Mouse (Mus musculus) thymus, postnatal 10 days (tissue): ENCODE results near the gene Ppp1r12a.
A peak's percentile ranks its signal among the peaks of the same experiment; 100 is the strongest.

Experiments
- DNase-seq, 2 experiments: peaks; one replicate each; pipeline ENCODE4 v3.0.0; 2021; ENCODE audit warnings: low spot score in 2 of 2

Gene Ppp1r12a

GRCm38 (mm10) chr10:108162297-108163020, 466 bp downstream of the Ppp1r12a start:
- DNase-seq, result peak; percentile 44 to 52

- DNase-seq, result no peak
Observed at GRCm38 (mm10) chr10:108163021-108163410, 1.0 kb downstream of the Ppp1r12a start.

DNA sequence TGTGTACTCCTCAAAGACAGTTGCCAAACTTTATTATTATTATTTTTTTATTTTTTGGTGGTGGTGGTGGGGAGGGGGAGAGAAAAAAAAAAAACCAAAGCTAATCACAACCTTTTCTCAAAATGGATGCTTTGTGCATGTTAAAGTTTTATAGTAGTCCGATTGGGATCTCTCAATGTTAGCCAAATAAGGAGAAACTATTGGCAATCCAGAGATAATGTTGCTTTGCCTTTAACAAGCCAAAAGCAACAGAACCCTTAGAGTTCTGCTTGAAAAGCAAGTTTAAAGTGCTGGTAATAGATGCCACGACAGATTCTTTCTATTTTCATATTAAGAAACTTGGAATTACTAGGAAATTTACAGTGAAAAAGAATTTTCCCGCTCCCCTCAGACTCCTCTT, 1.5 kb downstream of the Ppp1r12a start:
- DNase-seq, result no peak

GRCm38 (mm10) chr10:108167823-108168222, 5.8 kb downstream of the Ppp1r12a start:
- peak; percentile 41 to 52 for DNase-seq

DNA sequence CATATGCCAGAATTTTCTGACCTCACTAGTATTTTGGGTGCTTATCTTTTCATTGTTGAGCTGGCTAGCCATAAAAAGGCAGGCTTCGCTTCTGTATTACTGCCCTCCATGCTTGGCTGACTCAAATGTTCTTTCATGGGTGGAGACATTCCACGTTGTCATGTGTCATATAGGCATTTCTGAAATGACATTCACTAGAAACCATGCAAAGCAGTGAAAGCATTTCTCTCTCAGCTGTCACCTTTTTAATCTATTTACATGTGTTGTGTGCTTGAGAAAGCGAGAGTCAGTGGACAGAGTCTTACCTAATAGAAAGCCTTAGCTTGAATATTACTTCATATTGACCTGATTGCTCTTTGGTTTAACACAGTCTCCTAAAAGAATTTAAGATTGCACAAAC, 8.8 kb downstream of the Ppp1r12a start:
- no peak for DNase-seq

- no peak for DNase-seq
Observed at GRCm38 (mm10) chr10:108171637-108172036, 9.6 kb downstream of the Ppp1r12a start.

GRCm38 (mm10) chr10:108172817-108173563, 11.0 kb downstream of the Ppp1r12a start:
- DNase-seq, result no peak

GRCm38 (mm10) chr10:108174107-108174506, 12.1 kb downstream of the Ppp1r12a start:
- DNase-seq, result no peak

DNA sequence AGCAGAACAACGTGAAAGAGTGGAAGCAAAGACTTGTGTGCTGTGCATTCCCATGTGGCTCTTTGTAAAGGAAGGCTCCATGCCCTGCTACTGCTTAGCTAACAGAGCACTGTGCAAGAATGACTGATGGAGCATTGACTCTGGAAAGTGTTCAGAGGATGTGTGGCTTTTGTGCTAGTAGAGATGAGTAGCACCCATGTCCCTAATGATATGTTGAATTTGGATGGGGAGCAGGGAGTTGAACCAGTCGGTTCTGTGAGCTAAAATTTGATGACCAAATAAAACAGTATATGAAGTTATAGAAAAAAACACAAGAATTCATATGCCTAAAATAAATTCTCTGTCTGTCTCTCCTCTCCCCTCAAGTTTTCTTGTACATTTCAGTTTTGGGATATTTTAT, 13.9 kb downstream of the Ppp1r12a start:
- no peak for DNase-seq

- DNase-seq, result no peak
Observed at GRCm38 (mm10) chr10:108178285-108178848, 16.4 kb downstream of the Ppp1r12a start.

DNA sequence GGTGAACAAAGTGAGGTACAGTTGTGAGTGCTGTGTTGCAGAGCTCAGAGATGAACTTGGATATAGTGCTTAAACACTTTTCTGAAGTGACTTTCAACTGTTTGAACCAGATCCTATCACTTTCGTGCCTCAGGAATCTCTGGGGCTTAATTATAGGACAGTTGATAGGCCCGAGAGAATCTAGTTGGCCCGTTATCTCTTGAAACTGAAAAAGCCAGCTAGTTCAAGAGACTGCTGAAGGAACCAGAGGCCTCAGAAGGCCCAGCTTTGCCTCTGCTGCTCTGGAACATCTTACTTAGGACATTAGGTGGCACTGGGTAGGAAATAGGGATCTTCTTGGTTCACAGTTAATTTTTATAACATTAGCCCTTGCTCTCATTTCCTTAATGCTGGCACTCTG, 17.4 kb downstream of the Ppp1r12a start:
- DNase-seq, result no peak

DNA sequence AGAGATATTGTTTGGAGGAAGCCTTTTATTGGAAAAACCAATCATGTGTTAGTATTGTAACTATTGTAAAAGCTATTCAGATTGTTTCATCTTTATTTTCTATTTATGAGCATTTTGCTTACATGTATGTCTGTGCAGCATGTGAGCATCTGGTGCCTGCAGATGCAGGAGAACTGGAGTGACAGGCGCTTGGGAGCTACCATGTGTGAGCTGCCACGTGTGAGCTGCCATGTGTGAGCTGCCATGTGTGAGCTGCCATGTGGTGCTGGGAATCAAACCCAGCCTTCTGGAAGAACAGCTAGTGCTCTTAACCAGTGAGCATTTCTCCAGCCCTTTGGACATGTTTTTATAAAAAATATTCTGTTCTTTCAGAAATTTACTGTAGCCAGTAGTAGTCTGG, 18.3 kb downstream of the Ppp1r12a start:
- DNase-seq, result no peak

- DNase-seq, result no peak
Observed at GRCm38 (mm10) chr10:108181893-108182292, 19.9 kb downstream of the Ppp1r12a start.

GRCm38 (mm10) chr10:108182386-108182785, 20.4 kb downstream of the Ppp1r12a start:
- no peak for DNase-seq

- DNase-seq, result no peak
Observed at GRCm38 (mm10) chr10:108184763-108185162, 22.8 kb downstream of the Ppp1r12a start.

GRCm38 (mm10) chr10:108185265-108185664, 23.3 kb downstream of the Ppp1r12a start:
- DNase-seq, result no peak

DNA sequence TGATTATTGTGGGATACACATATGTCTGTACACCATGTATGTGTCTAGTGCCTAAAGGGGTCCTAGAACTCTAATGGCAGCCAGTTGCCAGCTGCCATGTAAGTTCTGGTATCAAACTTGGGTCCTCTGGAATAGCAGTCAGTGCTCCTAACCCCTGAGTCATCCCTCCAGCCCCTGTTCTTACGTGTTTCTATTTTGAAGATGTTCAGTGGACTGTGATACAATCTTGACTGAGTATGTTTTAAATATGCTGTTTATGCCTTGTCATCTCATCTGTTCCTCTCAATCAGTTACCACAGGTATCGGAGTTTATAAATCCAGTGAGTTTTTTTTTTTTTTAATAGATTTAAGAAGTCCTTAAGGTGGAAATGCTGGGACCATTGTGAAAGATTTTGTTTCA, 27.3 kb downstream of the Ppp1r12a start:
- DNase-seq, result no peak

- no peak for DNase-seq
Observed at GRCm38 (mm10) chr10:108189986-108190385, 28.0 kb downstream of the Ppp1r12a start.

DNA sequence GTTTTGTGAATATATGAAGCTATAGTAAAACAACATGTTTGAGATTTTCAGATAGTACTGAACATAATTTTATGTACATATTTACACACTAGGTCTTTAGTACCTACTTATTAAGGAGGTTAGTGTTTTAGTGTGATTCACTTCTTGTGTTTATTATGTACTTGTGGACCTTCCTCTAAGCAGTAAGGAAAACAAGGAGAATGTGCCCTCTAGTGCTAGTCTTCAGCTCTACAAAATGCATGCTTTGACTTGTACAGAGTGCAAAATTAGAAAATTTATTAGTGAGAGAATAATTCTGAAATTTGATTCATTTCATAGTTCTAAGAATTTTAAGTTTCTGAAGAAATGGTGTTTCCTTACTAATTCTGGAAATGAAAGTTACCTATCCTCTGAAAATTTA, 28.6 kb downstream of the Ppp1r12a start:
- DNase-seq, result no peak

DNA sequence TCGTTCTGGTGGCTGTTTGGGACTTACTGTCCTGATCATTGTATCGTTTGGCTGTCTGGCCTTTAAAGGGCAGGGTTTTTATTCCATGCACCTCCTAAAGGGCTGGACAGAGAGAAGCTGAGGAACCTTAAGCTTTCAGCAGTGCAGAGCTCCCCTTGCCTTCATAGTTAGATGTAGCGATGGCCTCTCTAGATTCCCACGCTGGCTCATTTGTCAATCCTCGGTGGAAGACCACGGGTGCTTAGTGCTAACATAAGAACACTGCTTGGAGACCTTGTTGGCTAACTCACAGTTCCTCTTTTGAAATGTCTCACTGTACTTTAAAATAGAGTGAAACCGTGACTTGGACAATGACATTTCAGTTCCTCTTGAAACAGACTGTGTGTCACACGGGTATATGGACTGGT, 29.4 kb downstream of the Ppp1r12a start:
- no peak for DNase-seq

DNA sequence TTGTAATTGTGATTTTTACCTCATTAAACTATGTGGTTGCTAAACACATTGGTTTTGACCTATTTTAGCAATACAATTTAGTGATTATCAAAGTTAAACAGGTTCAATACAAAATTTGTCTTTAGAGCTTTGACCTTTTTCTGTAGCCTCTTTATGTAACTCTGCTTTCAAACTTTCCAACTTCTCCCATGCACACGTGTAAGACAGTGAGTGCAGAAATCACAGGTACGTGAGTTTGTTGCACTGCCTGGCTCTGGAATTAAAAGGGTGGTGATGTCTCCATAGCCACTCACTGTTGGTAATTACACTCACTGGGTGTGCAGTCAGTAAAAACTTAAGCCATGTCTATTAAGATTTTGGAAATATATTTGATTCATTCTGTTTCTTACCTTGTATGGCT, 30.3 kb downstream of the Ppp1r12a start:
- DNase-seq, result no peak

GRCm38 (mm10) chr10:108196124-108196523, 34.1 kb downstream of the Ppp1r12a start:
- no peak for DNase-seq

GRCm38 (mm10) chr10:108197498-108197897, 35.5 kb downstream of the Ppp1r12a start:
- DNase-seq, result no peak
